Mouse (Mus musculus): Measurements from ENCODE around the gene Dok3. TPM values are rescaled to one million over a fixed set of nuclear protein-coding genes. Genes with fewer than 3 reads are reported as not detected.

Gene Dok3
- polyA plus RNA-seq, 1 experiment, result 7.7 TPM

- no peak for TF ChIP-seq POLR2A (IDR thresholded peaks at IDR 0.05; ENCODE audit: low read depth, low read length)
- no peak for TF ChIP-seq CTCF (conservative IDR thresholded peaks at IDR 0.05; ENCODE audit: insufficient read depth, insufficient read length, low read depth, low read length)
- Histone ChIP-seq H3K27ac (ENCODE audit: insufficient read depth, low read depth, low read length) (no peak overlapping the region), H3K4me1 (ENCODE audit: control insufficient read depth, insufficient read depth, low read length) (no peaks in the 10 kb centered on the region), H3K4me3 (ENCODE audit: insufficient read depth, low read depth, low read length) (no peak overlapping the region), H3K36me3 (ENCODE audit: control insufficient read depth, insufficient read depth, low read length) (no peaks in the 10 kb centered on the region), H3K27me3 (replicated peaks; ENCODE audit: control insufficient read depth, insufficient read depth, low read length) (no peaks in the 10 kb centered on the region)
- no peak for DNase-seq
- 56% methylated on average over 11 of the region's 11 CpGs for WGBS
These were observed 55.1 kb downstream of the Dok3 start for GRCm38 (mm10) chr13:55473961-55474360.

Other genes with a start within 250 kb of the Dok3 start
- gene Prelid1, start 208.8 kb downstream of the Dok3 start, polyA plus RNA-seq (2012; rRNA removed), result 542 and 589 TPM in 2 replicates
- 81.8 and 89.8 TPM in 2 replicates for gene Rab24, start 207.3 kb downstream of the Dok3 start, polyA plus RNA-seq (2012; rRNA removed)
- gene Mxd3, start 199.5 kb downstream of the Dok3 start, polyA plus RNA-seq (2012; rRNA removed), result 1.2 and 1.3 TPM in 2 replicates
- gene Lman2, start 166.5 kb downstream of the Dok3 start, polyA plus RNA-seq (2012; rRNA removed), result 114 and 126 TPM in 2 replicates
- gene Rgs14, start 159.6 kb downstream of the Dok3 start, polyA plus RNA-seq (2012; rRNA removed), result 3.3 and 4.2 TPM in 2 replicates
- gene Slc34a1, start 131.1 kb downstream of the Dok3 start, polyA plus RNA-seq (2012; rRNA removed), result 9,073 and 10,701 TPM in 2 replicates
- gene Pfn3, start 114.1 kb downstream of the Dok3 start, polyA plus RNA-seq (2012; rRNA removed), result not detected in 2 replicates
- 0.03 and 0.07 TPM in 2 replicates for gene F12, start 102.5 kb downstream of the Dok3 start, polyA plus RNA-seq (2012; rRNA removed)
- gene Grk6, start 84.2 kb downstream of the Dok3 start, polyA plus RNA-seq (2012; rRNA removed), result 23.4 and 27.4 TPM in 2 replicates
- gene Prr7, start 65.0 kb downstream of the Dok3 start, polyA plus RNA-seq (2012; rRNA removed), result 0.64 and 0.81 TPM in 2 replicates
- 16.9 and 21.0 TPM in 2 replicates for gene Dbn1, start 41.2 kb downstream of the Dok3 start, polyA plus RNA-seq (2012; rRNA removed)
- gene Pdlim7, start 15.6 kb downstream of the Dok3 start, polyA plus RNA-seq (2012; rRNA removed), result 22.8 and 23.5 TPM in 2 replicates
- gene Ddx41, start 7.4 kb upstream of the Dok3 start, polyA plus RNA-seq (2012; rRNA removed), result 68.5 and 71.2 TPM in 2 replicates
- 85.6 and 102 TPM in 2 replicates for gene Fam193b, start 41.8 kb upstream of the Dok3 start, polyA plus RNA-seq (2012; rRNA removed)
- 74.0 and 92.5 TPM in 2 replicates for gene Tmed9, start 44.4 kb upstream of the Dok3 start, polyA plus RNA-seq (2012; rRNA removed)
- 15.0 and 15.7 TPM in 2 replicates for gene B4galt7, start 70.6 kb upstream of the Dok3 start, polyA plus RNA-seq (2012; rRNA removed)
- gene Caml, start 93.7 kb upstream of the Dok3 start, polyA plus RNA-seq (2012; rRNA removed), result 21.4 and 26.6 TPM in 2 replicates
- 12.3 and 13.0 TPM in 2 replicates for gene Ddx46, start 105.7 kb upstream of the Dok3 start, polyA plus RNA-seq (2012; rRNA removed)
- 28.7 and 32.7 TPM in 2 replicates for gene B230219D22Rik, start 163.8 kb upstream of the Dok3 start, polyA plus RNA-seq (2012; rRNA removed)
- gene Txndc15, start 185.4 kb upstream of the Dok3 start, polyA plus RNA-seq (2012; rRNA removed), result 47.7 and 52.2 TPM in 2 replicates
- 64.0 and 81.4 TPM in 2 replicates for gene Pcbd2, start 198.1 kb upstream of the Dok3 start, polyA plus RNA-seq (2012; rRNA removed)